Mouse (Mus musculus) ES-E14 (cell line): ENCODE measurements around the gene Echdc3.

Source experiments
- CHD2 ChIP-seq: IDR thresholded peaks from 2 replicates; pipeline ENCODE4 v1.6.1; 2014; ENCODE audit warnings: mild to moderate bottlenecking, low read depth, low read length, inconsistent platforms
- HCFC1 ChIP-seq: IDR thresholded peaks from 2 replicates; pipeline ENCODE4 v1.6.1; 2012; ENCODE audit warnings: low read length, inconsistent platforms, borderline replicate concordance; ENCODE audit not compliant: insufficient read depth
- MAFK ChIP-seq: IDR thresholded peaks from 2 replicates; pipeline ENCODE4 v1.6.1; 2014; ENCODE audit warnings: mild to moderate bottlenecking, low read depth, low read length, inconsistent platforms; ENCODE audit not compliant: insufficient read depth
- ZC3H11A ChIP-seq: IDR thresholded peaks from 2 replicates; pipeline ENCODE4 v1.6.1; 2012; ENCODE audit warnings: low read depth, mild to moderate bottlenecking, inconsistent platforms, low read length, borderline replicate concordance
- ZNF384 ChIP-seq: IDR thresholded peaks from 2 replicates; pipeline ENCODE4 v1.6.1; 2012; ENCODE audit warnings: low read depth, low read length, inconsistent platforms

- TF ChIP-seq ZNF384 (no peak), ZC3H11A (no peak), CHD2 (no peak), MAFK (no peak), HCFC1 (no peak)
Observed at GRCm38 (mm10) chr2:6159219-6159618, 53.6 kb downstream of the Echdc3 start.
